Mouse (Mus musculus) thymus, postnatal 10 days (tissue): ENCODE measurements at regions not wholly inside any gene's neighbourhood (a gene's known extent, or its start where the extent isn't known, plus 50 kb on each side); places are given as distances from the start of the nearest gene placed in this dataset.
"Not testable (repeated sequence)": the region's sequence is repeated elsewhere in the genome, so short reads cannot be mapped to it uniquely, and the experiment has no call there.

Source experiments
- DNase-seq, 2 experiments: peaks; one replicate each; pipeline ENCODE4 v3.0.0; 2021; ENCODE audit warnings: low spot score in 2 of 2

DNA sequence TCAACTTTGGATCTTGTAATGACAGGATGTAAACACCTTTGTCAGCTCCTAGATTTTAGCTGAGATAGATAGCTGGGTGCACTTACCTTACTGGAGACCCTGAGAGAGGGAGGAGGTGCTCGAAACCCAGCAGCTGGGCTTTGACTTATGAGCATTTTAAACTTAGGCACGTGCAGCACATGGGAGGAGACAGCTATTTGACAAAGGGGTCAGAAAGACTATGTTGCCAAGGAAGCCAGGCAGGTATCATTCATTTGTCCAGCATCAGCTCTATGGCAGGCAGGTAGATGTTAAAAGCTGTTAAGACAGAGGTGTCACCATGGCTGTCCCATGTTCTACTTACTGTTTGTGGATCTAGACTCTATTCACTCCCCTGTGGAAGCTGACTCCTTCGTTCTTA is 120.0 kb upstream of the Tet2 start:
- DNase-seq = no peak

DNA sequence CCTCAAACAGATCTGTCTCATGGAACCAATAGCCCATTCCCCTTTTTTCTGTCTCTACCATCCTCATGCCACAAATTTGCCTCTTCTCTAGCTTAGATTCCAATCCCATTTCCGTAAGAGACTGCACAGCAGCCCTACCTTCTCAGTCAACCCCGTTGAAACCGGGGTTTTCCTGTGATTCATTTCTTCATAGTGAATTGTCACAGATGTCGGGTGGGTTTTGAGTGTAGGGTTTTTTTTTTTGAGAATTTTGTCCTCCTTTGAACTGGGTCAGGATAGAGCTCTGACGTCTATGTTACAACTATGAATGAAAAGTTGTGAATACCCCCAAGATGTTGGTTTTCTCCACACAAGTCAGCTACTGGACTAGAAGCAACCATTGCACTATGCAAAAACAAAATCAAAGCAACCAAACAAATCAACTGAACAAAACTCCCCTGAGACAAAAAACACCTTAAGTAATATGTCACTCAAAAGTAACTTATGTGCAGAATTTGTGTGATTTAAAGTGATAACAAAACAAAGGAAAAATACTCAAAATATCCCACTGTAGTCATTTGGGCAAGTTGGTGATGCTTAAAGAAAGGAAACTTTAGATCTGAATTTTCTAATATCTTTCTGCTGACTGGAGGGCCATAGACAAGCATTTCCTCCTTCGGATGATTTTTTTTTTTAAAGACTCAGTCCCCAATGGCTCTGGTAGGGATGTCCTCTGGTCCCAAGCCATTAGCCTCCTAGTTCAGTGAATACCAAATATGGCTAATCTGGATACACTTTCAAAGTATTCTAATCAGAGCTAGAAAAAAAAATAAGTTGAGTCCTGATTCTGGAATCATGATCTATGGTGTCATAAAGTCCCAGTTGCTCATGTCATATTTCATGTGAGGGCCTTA is 120.7 kb upstream of the Tet2 start:
- DNase-seq = no peak

DNA sequence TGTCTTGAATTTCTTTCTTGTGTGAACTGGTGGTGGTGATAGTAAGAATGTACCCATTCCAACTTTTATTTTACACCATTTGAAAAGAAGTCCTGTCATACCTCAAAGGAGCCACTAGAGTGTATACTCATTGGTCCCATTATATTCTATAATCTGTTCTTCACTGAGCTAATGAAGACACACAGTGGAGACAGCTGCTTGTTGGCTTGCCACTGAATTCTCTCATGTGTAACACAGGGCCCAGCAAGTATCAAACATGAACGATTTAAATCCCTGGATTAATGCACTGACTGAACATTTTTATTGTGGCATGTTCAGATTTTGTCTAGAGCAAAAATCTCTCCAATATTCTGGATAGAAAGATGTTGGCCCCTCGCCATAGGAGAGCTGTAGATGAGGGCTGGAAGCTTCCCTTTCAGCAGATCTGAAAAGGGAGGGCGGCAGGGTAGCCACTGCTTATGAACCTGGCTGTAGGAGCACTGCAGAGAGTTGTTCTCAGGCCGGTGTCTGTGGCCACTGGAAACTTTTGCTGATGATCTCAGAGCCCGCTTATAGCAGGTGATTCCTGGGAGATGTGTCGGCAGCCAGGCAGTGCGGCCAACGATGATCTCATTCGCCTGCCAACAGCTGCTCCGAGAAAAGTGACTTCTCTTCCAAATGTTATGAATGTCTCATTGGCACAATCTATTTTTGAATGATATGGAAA is 128.0 kb upstream of the Tet2 start:
- DNase-seq = no peak

DNA sequence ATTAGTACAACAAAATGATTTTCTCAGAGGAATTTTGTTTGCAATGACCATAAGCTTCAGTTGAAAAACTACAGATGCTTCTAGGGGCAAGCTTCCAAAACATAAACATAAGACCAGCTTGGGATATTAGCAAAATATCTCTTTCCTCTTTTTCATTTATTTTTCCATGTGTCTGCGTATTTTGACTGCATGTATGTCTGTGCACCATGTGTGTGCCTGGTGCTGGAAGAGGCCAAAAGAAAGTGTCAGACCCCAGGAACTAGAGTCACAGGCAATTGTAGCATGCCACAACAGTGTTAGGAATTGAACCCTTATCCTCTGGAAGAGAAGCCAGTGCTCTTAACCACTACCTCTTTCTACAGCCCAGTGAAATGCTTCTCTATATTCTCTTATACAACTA is 133.0 kb upstream of the Tet2 start:
- no peak for DNase-seq

DNA sequence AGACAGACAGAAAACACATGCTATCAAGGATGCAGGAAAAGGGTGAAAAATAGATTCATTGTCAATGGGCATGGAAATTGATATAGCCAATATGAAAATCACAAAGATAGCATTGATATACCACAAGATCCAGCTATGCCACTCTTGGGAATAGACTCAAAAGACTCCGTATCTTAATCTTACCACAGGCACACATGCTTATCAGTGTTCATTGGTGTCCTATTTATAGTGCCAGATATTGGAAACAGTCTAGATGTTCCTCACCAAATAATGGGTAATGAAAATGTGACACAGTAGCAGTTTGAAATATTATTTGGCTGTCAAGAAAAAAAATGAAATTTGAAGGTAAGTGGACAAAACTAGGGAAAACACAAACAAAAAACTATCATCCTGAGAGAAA is 135.0 kb upstream of the Tet2 start:
- DNase-seq = no peak

DNA sequence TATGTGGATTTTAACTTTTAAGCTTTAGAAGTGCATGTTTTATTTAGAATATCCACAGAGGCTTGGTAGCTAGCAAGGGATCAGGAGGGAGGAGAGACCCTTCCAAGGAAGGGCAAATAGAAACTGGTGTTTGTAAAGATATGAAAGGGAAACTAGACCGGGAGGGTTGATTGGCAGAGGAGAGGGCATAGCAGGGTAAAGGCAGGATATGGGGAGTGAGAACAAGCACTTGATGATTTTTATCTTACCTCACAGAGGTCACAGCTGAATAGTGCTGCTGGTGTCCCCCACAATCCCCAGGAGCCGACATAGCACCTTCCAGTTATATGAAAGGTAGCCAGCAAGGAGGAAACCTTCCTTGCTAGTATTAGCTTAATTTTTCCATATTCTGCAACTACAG is 135.4 kb upstream of the Tet2 start:
- no peak for DNase-seq

DNA sequence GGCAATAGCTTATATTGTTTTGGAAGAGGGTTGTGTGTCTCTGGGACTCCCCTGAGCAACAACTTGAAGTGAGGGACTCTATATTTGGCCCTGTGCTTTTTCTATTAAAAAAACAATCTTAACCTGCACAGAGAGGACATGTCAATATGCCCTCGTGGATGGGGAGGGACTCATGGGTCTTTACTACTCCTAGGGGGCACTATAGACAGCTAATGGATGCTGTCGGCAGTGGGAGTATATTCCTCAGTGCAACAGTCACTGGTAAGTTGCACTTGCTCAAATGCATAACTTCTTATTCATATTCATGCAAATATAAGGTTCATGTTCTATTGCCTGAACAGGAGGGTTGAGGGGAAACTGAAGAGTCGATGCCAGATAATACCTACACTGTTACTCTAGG is 135.9 kb upstream of the Tet2 start:
- DNase-seq = no peak

DNA sequence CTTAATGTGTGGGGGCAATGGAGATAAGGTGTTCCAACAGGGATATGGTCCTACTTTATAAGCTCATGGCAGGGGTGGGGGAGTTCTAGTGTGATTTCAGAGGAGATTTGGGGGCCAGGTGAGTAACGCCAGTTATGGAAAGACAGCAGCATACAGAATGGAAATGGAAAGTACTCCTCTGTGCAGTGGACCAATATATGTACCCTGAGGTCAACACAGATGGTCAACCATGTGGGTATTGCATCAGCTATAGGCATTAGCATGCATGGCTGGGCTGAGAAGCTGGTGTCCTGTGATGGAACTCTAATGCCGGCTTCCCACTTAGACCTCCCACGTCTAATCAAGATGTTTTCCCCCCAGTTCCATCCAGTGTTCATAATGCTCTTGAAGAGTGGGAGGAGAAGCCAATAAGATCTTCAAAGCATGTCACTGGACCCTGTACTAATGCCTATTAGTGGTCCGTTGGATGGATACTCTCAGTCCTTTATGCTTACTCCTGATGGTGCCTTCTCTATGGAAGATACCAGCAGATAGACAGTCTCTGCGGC is 139.3 kb upstream of the Tet2 start:
- no peak for DNase-seq

DNA sequence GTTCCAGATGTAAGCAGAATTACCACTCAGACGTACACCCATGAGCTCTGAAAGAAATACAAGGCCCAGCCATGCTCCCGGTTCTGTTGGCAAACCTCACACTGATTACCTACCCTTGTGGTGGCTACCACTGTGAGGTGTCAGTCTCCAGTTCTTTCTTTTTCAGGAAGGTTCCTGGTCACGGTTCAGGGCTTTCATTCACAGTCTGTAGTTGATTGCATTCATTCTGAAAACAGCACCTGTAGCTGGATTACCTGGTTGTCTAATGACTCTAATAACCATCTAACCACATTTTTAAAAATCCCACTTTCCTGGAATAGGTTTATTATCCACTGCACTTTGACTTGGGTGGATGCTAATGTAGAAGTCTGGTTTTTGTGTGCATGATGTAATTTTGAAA is 139.8 kb upstream of the Tet2 start:
- no peak for DNase-seq

DNA sequence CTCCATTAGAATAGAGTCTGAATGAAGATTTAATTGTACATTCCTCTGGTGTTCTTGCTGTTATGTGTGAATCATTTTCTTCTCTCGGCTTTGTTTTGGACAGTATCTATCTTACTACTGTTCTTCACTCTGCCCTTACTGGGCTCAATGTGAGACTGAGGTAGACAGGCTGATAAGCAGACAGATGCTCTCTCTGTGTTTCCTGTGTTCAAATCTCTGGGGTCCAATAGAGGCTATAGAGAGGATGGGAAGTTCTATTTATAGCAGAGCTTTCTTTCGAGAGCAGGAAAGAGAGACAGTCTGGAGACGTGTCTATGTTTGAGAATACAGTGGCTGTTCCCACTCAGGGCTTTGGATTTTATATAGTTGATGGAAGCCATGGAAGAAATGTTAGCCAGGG is 140.5 kb upstream of the Tet2 start:
- no peak for DNase-seq

DNA sequence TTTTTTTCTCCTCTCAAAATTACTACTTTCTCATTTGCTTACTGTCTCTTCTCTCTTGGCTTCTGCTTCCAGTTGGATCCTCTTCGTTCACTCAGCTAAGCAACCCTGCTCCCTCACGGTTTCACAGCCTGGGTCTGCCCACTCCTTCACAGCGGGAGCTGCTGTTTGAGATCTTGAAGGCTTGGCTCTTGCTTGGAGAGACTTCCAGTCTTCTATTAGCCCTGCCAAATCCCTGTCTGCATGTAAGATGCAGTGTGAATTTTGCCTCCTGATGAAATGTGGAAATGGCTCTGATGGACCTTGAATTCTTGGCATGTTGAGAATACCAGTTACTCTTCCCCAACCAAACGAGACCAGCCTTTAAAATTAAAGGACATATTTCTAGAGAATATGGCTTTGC is 149.1 kb upstream of the Tet2 start:
- no peak for DNase-seq

DNA sequence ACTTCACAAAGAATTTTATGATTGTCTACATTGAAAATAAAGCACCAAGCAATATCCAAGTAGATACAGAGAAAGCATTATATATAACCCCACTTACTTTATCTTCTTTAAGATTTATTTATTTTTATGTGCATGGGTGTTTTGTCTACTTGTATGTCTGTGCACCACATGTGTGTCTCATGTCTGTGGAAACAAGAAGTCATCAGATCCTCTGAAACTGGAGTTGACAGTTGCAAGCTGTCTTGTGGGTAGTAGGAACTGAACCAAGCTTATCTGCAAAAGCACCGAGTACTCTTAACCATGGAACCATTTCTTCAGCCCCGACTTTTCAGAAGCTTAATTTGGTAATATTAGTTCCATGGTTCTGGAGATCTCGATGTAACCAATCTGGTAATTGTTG is 151.2 kb upstream of the Tet2 start:
- no peak for DNase-seq

DNA sequence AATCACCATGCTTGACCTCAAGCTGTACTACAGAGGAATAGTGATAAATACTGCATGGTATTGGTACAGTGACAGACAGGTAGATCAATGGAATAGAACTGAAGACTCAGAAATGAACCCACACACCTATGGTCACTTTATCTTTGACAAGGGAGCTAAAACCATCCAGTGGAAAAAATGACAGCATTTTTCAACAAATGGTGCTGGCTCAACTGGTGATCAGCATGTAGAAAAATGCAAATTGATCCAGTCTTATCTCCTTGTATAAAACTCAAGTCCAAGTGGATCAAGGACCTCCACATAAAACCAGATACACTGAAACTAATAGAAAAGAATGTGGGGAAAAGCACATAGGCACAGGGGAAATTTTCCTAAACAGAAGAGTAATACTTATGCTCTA is 159.9 kb upstream of the Tet2 start:
- not testable (repeated sequence) for DNase-seq

DNA sequence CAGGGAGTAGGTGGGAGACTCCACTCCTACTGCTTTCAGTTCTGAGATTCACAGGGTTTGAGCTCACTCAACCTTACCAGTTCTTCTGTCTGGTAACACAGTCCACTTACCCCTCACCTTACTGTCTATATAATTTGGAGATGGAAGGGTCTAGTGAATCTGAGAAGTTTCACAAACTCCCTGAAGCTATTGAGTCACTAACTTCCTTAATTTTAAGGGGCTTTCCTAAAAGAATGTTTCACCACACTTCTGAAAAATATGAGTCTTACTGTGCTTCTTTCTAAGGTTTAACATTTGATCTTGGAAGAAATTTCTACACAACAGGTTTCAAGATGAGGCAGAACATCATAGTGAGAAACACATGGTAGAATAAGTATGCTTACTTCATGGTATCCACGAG is 166.6 kb upstream of the Tet2 start:
- DNase-seq = no peak

DNA sequence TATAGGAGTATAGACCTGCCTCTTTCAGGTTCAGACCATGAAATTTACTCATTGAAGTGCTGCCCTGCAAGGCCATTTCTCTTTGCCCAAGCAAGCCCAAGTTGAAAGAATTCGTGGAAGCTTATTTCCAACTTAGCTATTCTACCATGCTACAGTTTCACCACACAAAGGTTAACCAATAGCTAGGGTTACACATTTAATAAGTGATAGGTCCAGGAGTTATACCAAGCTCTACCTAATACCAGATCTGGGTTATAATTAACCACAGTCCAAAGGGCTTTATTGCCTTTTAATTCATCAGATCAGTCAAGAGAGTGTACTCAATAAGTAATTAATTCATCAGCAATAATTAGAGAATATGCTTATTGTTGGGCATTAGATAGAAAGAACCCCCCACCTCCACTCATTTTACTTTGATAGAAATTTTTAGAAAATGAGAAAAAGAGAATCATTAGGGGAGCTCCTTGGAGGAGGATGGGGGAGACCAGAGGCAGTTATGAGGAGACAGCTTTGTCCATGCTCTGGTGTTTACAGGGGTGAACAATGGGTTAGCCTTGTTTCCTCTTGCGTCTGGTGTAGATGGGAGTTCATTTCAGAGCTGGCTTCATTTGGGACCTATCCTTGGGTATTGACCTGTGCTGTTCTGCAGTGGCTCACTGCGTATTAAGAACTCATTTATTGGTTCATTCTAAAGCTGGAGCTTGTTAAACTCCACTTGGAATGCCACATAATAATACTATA is 177.8 kb upstream of the Tet2 start:
- no peak for DNase-seq

DNA sequence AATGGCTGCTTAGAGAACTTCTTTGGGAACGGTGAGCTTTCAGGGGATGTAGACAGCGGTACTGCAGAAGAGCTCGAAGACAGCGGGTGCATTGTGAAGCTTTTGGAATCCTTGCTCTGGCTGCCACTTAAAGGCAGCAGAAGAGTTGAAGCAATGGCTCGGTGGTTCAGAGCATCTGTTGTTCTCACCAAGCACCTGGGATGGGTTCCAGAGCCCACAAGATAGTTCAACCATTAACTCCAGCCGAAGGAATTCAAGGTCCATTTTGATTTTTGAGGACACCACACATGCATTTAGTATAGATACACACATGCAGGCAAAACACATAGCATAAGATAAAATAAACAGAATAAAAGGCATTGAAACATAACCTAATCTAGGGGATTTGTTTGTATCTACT is 181.9 kb upstream of the Tet2 start:
- DNase-seq = no peak

DNA sequence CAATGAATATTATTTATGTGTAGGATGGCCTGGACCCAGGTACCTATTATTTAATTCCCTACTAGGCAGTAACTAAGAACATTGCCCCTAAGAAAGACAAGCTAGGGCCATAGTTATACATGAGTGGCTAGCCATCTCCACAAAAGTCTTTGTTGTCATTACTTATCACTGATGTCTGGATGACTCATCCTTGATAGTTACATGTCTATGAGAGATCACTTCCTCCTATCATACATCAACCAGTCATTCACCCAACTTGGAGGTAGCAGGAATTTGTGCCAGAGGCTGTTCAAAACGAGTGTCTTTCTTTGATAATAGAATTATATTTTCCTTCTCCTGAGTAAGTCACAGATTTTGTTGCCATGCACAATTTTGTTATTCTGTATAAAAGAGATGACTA is 190.7 kb upstream of the Tet2 start:
- no peak for DNase-seq

DNA sequence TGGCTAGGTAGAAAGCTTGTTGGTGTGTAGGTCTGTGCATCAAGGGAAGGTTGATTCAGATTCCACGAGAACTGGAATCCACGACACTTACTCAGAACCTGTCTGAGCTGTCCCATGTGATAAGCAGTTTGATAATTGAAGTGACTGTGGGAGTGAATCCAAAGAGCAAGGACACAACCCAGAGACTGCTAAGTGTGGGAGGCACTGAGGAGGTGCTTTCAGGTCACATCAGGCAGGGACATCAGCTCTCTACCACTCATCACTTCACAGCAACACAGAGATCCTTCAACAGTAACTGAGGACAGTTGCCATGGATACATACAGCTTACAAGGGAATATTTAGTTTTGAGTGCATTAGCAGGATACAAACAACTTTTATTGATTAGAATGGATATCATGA is 194.0 kb upstream of the Tet2 start:
- no peak for DNase-seq

DNA sequence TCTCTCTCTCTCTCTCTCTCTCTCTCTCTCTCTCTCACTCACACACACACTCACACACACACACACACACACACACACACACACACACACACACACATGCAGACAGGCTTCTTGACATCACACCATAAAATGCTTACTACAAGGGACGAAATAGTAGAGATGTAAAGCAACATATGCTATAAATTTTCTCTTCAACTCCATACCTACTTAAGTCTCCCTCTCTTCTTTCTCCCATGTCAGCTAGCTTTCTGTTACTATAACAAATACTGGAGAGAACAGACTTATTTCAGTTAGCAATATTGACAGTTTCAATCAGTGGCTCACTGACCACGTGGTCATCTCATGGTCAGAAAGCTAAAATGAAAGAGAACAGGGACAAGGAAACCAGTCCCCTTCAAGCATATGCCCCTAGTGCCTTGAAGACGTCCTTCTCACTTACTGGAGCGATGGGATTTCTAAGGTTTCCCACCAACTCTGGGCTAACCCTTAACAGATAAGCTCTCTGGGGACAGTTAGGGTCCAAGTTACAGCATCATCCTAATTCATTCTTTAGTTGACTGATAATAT is 199.7 kb upstream of the Tet2 start:
- no peak for DNase-seq

DNA sequence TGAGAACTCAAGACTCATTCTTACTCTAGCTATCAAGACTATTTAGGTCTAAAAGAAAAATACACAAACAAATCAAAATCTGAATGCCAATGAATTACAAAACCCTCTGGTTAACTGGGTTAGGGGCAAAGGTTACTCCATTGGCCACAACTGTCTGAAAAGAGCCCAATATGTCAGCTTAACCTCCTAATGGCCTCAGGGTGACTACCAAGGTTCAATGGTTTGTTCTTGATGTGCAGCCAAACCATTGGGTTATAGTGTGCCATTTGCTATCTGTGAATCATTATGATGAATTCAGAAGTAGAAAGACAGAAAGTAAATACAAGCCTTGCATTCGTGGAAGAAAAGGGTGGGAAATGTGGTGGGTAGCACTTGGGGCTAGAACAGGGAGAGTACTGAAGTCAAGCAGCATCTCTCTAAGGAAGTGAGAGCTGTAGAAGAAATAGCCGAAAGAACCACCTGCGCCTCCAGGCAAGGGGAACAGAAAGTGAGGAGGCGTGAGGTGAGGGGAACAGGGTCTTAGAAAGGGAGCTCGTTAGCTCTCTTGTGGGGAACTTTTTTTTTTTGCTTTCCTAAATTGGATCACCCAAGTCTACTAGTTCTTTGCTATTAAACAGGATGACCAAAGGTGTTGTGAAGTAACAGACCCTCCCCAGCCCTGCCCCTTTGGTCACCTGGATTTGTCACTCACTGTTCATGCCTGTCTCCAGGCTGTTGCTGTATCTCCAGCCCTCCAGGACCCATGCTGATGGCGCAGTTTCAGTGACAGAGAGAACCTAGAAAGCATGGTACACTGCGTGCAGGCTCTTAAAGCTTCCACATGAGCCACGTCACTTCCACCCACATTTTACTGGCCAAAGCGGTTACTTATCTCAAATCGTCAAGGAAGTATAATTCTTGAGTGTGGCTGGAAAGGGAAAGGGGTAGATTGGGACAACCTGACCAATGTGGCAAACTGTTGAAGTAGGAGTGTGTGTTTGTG is 204.1 kb upstream of the Tet2 start:
- DNase-seq = no peak

DNA sequence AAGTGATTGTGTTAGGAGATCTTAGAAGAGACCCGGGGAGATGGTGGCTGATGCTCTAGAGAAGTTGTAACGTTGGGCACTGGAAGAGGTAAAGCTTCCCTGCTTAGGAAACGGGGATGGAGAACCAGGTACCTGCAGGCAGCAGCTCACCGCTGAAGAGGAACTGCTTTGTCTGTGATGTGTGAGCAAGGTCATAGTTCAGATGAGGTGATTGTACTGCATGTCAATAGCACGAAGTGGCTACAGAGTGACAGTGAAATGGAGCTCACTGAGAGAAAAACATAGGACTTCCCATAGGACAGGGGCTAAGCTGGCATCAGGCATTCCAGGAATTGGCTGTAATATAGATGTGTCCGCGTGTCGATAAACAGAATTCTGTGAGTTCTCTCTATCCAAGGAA is 205.1 kb upstream of the Tet2 start:
- DNase-seq = no peak
